Mouse (Mus musculus): ENCODE results near the gene Nav2. TPM values are rescaled to one million over a fixed set of nuclear protein-coding genes. Genes with fewer than 3 reads are reported as not detected.

The Nav2 gene
- polyA plus RNA-seq, 1 experiment: 10.1 TPM

DNA sequence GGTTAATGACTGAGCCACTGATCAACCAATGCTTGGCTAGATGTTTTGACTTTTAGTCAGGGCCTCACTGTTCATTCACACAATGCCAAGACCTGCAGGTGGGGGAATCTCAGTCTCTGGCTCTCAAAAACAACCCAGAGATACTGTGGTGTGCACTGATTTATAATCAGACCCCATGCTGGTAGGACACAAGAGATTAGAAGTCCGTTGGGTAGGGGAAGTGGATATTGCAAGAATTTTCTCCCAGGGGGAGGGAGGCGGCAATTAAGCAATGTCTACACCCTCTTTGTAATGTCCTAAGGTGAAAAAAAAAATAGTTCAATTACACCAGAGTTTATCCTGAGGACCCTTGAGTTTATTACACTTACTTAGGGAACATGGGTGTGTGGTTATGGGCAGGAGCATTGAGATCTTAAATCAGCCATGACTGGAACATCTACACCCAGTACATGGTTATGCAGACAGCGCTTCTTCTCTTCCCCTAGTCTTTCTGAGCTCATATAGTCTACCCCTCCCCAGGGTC lies 332.8 kb downstream of the Nav2 start:
- no peaks in the 10 kb centered on the region for H3K4me1 ChIP-seq (ENCODE audit: control insufficient read depth, insufficient read depth, insufficient read length, low read length)

GRCm38 (mm10) chr7:49242261-49242660 lies 333.7 kb downstream of the Nav2 start:
- Histone ChIP-seq H3K4me1 (ENCODE audit: control insufficient read depth, insufficient read depth, insufficient read length, low read length) (0 out of 2 replicates have a peak, but pooled peaks cover 5% of the 10 kb centered on the region), H3K4me3 (ENCODE audit: insufficient read depth, low read depth, low read length) (no peak overlapping the region), H3K27ac (replicated peaks; ENCODE audit: low read depth, low read length) (no peak overlapping the region)

More for the DNA sequence above, 332.8 kb downstream of the Nav2 start:
- H3K27ac ChIP-seq (replicated peaks; ENCODE audit: low read depth, low read length): no peak overlapping the region
- no peak overlapping the region for H3K4me3 ChIP-seq (ENCODE audit: insufficient read depth, low read depth, low read length)

GRCm38 (mm10) chr7:49243079-49243478 lies 334.6 kb downstream of the Nav2 start:
- Histone ChIP-seq H3K4me1 (ENCODE audit: control insufficient read depth, insufficient read depth, insufficient read length, low read length) (0 out of 2 replicates have a peak, but pooled peaks cover 5% of the 10 kb centered on the region), H3K27ac (replicated peaks; ENCODE audit: low read depth, low read length) (no peak overlapping the region), H3K4me3 (ENCODE audit: insufficient read depth, low read depth, low read length) (no peak overlapping the region)

DNA sequence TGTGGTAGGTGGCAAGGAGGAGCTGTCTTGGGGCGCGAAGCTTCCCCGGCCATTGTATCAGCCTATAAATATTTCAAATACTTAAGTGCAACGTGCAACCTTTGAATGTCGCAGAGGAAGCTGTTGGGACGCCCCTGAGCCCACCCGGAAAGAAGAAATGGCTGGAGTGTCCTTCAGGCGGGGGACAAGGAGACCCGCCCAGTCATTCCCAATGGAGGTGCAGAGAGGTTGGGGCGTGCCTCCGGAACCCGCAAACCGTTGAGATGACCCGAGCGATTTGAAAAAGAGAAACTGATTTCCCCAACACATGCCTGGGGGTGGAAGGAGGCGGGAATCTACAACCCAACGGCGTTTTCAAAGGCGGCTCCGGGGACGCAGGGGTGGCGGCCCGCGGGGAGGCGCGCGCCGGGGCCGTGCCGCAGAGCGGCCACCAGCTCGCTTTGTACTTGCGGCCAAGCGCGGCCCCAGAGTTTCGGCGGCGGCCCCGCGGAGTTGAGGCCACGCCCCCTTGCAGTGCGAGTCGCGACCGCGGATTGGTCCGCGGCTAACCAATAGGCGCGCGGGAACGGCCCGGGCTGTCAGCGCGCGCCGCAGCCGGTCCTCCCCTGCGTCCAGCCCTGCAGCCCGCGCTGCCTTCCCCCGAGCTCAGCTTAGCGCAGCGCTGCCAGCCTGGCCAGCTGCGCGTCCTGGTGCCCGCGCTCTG lies 337.2 kb downstream of the Nav2 start:
- H3K27ac ChIP-seq (replicated peaks; ENCODE audit: low read depth, low read length): no peak overlapping the region; the same call in 1 of the 2 replicates
- peaks cover 5% of the 10 kb centered on the region; the same call in 1 of the 2 replicates for H3K4me1 ChIP-seq (ENCODE audit: control insufficient read depth, insufficient read depth, insufficient read length, low read length)
- H3K4me3 ChIP-seq (ENCODE audit: insufficient read depth, low read depth, low read length): peak overlapping the region; percentile 78

DNA sequence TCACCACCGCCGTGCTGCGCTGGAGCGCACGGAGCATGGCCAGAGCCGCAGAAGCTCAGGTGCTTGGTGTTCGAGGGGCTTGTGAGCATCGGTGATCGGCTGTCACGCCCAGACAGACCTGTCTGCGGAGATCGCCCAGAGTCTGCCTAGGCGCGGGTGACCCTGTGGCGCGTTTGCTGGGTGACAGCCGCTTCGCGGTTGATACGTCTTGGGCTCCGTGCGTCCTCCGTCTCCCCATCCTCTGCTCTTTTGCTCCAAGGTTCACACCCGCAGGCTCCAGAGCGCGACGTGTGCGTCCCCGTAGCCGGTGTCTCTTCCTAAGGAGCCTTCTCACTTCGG lies 337.7 kb downstream of the Nav2 start:
- Histone ChIP-seq H3K27ac (replicated peaks; ENCODE audit: low read depth, low read length) (no peak overlapping the region), H3K4me3 (ENCODE audit: insufficient read depth, low read depth, low read length) (peak overlapping the region; percentile 62), H3K4me1 (ENCODE audit: control insufficient read depth, insufficient read depth, insufficient read length, low read length) (peaks cover 5% of the 10 kb centered on the region; the same call in 1 of the 2 replicates)

GRCm38 (mm10) chr7:49246584-49247481 lies 338.3 kb downstream of the Nav2 start:
- H3K4me3 ChIP-seq (ENCODE audit: insufficient read depth, low read depth, low read length): peak overlapping the region; percentile 62
- H3K27ac ChIP-seq (replicated peaks; ENCODE audit: low read depth, low read length): no peak overlapping the region

GRCm38 (mm10) chr7:49247744-49248331 lies 339.3 kb downstream of the Nav2 start:
- H3K4me3 ChIP-seq (ENCODE audit: insufficient read depth, low read depth, low read length): peak overlapping the region; percentile 62
- peak overlapping the region; percentile 67 for H3K27ac ChIP-seq (replicated peaks; ENCODE audit: low read depth, low read length)
- peaks cover 5% of the 10 kb centered on the region; the same call in 1 of the 2 replicates for H3K4me1 ChIP-seq (ENCODE audit: control insufficient read depth, insufficient read depth, insufficient read length, low read length)

More at GRCm38 (mm10) chr7:49246584-49247481, 338.3 kb downstream of the Nav2 start:
- peaks cover 5% of the 10 kb centered on the region; the same call in 1 of the 2 replicates for H3K4me1 ChIP-seq (ENCODE audit: control insufficient read depth, insufficient read depth, insufficient read length, low read length)

GRCm38 (mm10) chr7:49248333-49249086 lies 340.0 kb downstream of the Nav2 start:
- Histone ChIP-seq H3K4me3 (ENCODE audit: insufficient read depth, low read depth, low read length) (peak overlapping the region; percentile 62), H3K27ac (replicated peaks; ENCODE audit: low read depth, low read length) (peak overlapping the region; percentile 67), H3K4me1 (ENCODE audit: control insufficient read depth, insufficient read depth, insufficient read length, low read length) (peaks cover 5% of the 10 kb centered on the region; the same call in 1 of the 2 replicates)

GRCm38 (mm10) chr7:49249462-49249861 lies 340.9 kb downstream of the Nav2 start:
- no peak overlapping the region for H3K4me3 ChIP-seq (ENCODE audit: insufficient read depth, low read depth, low read length)
- no peak overlapping the region for H3K27ac ChIP-seq (replicated peaks; ENCODE audit: low read depth, low read length)
- H3K4me1 ChIP-seq (ENCODE audit: control insufficient read depth, insufficient read depth, insufficient read length, low read length): peaks cover 5% of the 10 kb centered on the region; the same call in 1 of the 2 replicates

GRCm38 (mm10) chr7:49249996-49250395 lies 341.5 kb downstream of the Nav2 start:
- H3K4me3 ChIP-seq (ENCODE audit: insufficient read depth, low read depth, low read length): no peak overlapping the region
- H3K27ac ChIP-seq (replicated peaks; ENCODE audit: low read depth, low read length): no peak overlapping the region
- H3K4me1 ChIP-seq (ENCODE audit: control insufficient read depth, insufficient read depth, insufficient read length, low read length): peaks cover 5% of the 10 kb centered on the region; the same call in 1 of the 2 replicates

DNA sequence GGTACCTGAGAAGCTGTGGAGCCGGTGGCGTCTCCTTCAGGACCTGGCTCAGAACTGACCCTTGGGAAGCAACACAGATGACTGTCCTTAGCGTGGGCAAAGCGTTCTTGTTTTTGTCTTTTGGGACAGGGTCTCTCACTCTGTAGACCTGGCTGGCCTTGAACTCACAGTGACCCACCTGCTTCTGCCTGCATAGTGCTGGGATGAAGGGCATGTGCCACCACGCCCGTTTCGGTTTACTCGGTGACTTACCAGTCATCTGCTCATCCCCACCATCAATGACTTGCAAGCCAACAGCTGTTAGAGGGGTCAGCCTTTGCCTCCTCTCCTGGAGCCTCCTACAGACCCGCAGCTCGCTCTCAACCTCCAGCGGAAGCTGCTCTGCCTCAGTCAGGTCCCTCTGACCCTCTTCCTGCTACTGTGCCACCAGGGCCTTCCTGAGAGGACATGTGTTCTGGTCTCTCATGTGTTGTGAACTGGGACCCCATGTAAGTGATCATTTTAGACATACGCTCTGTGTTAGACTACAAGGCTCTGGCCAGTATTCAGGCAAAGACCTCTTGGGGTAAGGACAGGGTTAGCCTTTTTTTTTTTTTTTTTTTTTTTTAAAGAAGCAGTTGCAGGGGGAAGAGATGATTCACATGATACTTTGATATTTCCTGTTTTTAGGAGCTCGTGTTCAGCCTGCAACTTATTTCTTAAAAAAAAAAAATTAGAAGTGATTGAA lies 342.2 kb downstream of the Nav2 start:
- H3K4me3 ChIP-seq (ENCODE audit: insufficient read depth, low read depth, low read length): no peak overlapping the region
- peaks cover 5% of the 10 kb centered on the region; the same call in 1 of the 2 replicates for H3K4me1 ChIP-seq (ENCODE audit: control insufficient read depth, insufficient read depth, insufficient read length, low read length)
- no peak overlapping the region for H3K27ac ChIP-seq (replicated peaks; ENCODE audit: low read depth, low read length)

DNA sequence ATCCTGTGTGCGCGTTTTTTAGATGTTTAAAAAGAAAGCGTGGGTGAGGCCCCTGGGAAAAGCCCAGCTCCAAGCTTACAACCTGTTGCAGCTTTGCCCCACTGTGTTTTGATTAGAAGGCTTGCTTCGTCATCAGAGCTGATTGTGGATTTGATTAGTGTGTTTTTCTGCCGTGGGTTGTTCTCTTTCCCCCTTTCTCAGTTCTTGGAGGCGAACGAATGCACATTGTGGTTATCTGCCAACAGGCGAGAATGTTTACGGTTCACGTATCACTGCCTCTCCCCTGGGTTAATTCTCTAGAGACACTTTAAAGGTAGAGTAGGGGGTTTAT lies 342.8 kb downstream of the Nav2 start:
- peaks cover 5% of the 10 kb centered on the region; the same call in 1 of the 2 replicates for H3K4me1 ChIP-seq (ENCODE audit: control insufficient read depth, insufficient read depth, insufficient read length, low read length)
- H3K27ac ChIP-seq (replicated peaks; ENCODE audit: low read depth, low read length): 0 out of 2 replicates have a peak overlapping the region, but pooled peaks have one; percentile 5
- no peak overlapping the region for H3K4me3 ChIP-seq (ENCODE audit: insufficient read depth, low read depth, low read length)

GRCm38 (mm10) chr7:49252444-49252843 lies 343.9 kb downstream of the Nav2 start:
- H3K4me3 ChIP-seq (ENCODE audit: insufficient read depth, low read depth, low read length): no peak overlapping the region
- H3K27ac ChIP-seq (replicated peaks; ENCODE audit: low read depth, low read length): 0 out of 2 replicates have a peak overlapping the region, but pooled peaks have one; percentile 1
- no peaks in the 10 kb centered on the region; the same call in 1 of the 2 replicates for H3K4me1 ChIP-seq (ENCODE audit: control insufficient read depth, insufficient read depth, insufficient read length, low read length)

GRCm38 (mm10) chr7:49252902-49253301 lies 344.4 kb downstream of the Nav2 start:
- H3K27ac ChIP-seq (replicated peaks; ENCODE audit: low read depth, low read length): 0 out of 2 replicates have a peak overlapping the region, but pooled peaks have one; percentile 1
- H3K4me1 ChIP-seq (ENCODE audit: control insufficient read depth, insufficient read depth, insufficient read length, low read length): no peaks in the 10 kb centered on the region; the same call in 1 of the 2 replicates
- no peak overlapping the region for H3K4me3 ChIP-seq (ENCODE audit: insufficient read depth, low read depth, low read length)
